Mouse (Mus musculus) megakaryocyte-erythroid progenitor cell, adult 5-6 weeks (primary cell): Measurements from ENCODE around the gene Mtmr3. TPM values are rescaled to one million over a fixed set of nuclear protein-coding genes. Genes with fewer than 3 reads are reported as not detected.

Experiments used
- ATAC-seq: replicated peaks from 2 replicates; pipeline ENCODE4 v1.8.0; 2016; ENCODE audit warnings: mild to moderate bottlenecking, inconsistent platforms; ENCODE audit not compliant: severe bottlenecking, poor library complexity, low FRiP score, low TSS enrichment
- total RNA-seq, 2 experiments: library from RNA; stranded (forward) in 1 of 2; stranded (reverse) in 1 of 2; fragments of 200-1000, 215-1000 nt in 1 of 2; fragments of >200 nt in 1 of 2; fragmentation: Nextera tagmentation in 1 of 2; gene quantifications; 2 replicates each; pipeline ENCODE4 v1.2.3; 2014 to 2017

The Mtmr3 gene
- 34.7 and 43.1 TPM in 2 replicates for total RNA-seq (2014; fragmentation: Nextera tagmentation)
- 29.1 and 41.1 TPM in 2 replicates for total RNA-seq (2017)

GRCm38 (mm10) chr11:4594608-4595500 lies at the start of gene Mtmr3:
TSS of gene Mtmr3 (minus strand) at chr11:4594863.
- ATAC-seq = peak; percentile 89

DNA sequence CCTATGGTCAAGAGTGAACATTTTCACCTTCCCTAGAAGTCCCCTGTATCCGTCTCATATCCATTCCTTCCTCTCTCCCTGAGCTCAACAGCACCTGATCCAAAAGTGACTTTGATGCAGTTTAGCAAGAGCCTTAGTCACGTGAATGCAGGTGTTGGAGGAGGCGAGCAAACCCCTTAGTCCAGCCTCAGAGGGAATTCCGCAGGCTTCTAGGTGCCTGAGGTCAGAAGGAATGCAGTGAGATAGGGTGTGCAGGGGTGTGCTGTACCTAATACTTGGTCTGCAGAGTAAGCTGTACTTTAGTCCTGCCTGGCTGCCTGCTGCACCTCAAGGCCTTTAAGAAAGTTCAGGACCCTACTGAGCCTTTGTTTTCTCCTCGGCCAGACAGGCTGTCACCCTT lies 49.1 kb upstream of the Mtmr3 start:
- no peak for ATAC-seq

- no peak for ATAC-seq
Measured at GRCm38 (mm10) chr11:4641185-4641584, 46.5 kb upstream of the Mtmr3 start.

DNA sequence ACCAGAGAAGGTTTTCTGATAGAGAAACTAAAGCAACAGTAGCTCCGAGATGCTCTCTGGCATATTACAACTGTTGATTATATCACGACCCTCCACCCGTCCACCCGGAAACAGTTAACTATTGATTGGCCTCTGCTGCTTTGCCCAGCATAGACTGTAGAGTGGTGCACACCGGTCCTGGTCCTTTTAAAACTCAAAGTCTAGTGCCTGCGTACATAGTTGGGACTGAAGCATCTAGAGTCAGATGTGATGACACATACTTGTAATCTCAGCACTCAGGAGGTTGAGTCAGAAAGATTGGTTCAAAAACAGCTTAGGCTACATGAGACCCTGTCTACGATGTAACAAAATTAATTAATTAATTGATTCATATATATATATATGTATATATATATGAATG lies 43.6 kb upstream of the Mtmr3 start:
- peak; percentile 15; the same call in 1 of the 2 replicates for ATAC-seq

DNA sequence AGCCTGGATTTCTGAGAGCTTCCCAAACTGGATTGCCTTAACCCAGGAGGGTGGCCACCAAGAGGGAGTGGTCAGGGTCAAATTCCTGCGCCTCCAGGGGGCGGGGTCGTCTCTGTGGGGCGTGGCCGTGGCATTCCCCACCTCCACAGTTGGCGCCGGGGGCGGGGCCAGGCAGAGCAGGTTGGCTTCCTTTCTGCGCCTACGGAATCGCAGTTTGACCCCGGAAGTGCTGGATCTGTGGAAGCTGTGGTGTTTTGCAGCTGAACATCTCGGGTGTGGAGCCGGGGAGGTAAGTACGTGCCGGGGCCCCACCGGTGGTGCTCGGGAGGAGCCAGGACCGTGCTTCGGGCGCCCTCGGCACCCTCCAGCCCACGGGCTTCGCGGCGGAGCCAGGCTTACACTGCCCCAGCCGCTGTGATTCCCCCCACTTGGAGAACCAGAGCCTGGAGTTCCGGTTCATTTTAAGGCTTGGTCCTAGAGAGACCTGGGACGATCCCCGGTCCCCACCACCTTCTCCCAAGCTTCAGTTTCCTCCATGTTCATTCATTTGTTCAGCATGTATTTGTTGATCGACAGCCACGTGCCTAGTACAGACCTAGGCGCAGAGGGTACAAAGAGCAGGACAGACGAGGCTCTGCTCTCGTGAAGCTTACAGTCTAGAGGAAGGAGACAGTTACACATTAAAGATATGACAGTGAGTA lies 43.0 kb upstream of the Mtmr3 start, which contains the start of gene Ascc2:
TSS of gene Ascc2 (plus strand) at position 214 of the 701 bp plus-strand sequence.
- ATAC-seq = peak; percentile 95

GRCm38 (mm10) chr11:4636782-4637342 lies 42.2 kb upstream of the Mtmr3 start:
- ATAC-seq = peak; percentile 25; the same call in 1 of the 2 replicates

GRCm38 (mm10) chr11:4634395-4634794 lies 39.7 kb upstream of the Mtmr3 start:
- ATAC-seq = no peak

GRCm38 (mm10) chr11:4633420-4633819 lies 38.8 kb upstream of the Mtmr3 start:
- ATAC-seq = no peak

GRCm38 (mm10) chr11:4629861-4630280 lies 35.2 kb upstream of the Mtmr3 start:
- no peak for ATAC-seq

- no peak for ATAC-seq
Measured at GRCm38 (mm10) chr11:4627636-4628035, 33.0 kb upstream of the Mtmr3 start.

DNA sequence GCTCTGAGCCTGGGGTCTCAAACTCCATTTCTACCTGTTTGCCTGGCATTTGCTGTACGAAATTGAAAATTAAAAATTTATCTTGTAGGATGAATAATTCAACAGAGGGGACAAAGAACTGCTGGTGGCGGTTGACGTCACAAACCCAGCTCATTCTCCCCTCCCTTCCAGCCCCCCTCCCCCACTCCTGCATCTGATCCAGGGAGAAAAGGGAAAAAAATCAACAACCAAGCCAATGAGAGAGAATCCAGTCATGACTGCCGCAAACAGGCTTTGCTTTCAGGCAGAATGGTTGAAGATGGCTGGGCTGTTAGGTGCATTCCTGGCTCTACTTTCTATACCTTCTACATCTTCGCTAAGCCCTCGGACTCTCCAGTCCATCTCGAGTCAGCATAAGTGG lies 31.3 kb upstream of the Mtmr3 start:
- ATAC-seq = no peak

DNA sequence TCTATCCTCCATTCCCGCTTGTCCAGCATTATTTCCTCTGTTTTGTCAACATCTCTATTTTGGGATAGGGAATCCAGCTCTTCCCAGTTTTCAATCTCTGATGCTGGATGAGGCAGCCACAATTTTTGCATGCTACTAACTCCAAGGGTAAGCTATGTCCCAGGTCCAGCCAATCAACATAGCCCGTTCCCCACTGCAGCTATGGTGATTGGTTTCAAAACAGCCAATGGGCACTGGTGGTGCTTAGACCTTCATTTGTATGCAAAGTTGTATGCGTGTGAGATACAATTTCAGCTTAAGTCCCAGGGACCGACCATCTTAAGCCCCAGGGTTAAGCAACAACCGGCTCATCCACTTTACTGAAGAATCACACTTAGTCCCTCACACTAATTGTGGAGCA lies 28.3 kb upstream of the Mtmr3 start:
- no peak for ATAC-seq

GRCm38 (mm10) chr11:4622442-4622986 lies 27.9 kb upstream of the Mtmr3 start:
- ATAC-seq = no peak

DNA sequence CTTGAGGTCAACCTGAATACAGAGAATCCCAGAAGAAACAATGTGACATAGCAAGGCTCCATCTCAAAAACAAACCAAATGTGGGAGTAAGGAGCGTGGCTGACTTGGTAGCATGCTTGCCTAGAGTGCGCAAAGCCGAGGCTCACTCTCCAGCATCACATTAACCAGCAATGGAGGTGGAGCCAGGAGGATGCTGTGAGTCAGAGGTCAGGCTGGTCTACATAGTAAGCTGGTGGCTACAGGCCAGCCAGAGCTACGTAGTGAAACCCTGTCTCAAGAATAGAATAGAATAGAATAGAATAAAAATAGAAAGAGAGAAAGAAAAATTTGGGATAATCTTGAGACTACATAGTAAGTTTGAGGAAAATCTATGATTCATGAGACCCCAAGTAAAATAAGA lies 27.2 kb upstream of the Mtmr3 start:
- ATAC-seq = no peak

DNA sequence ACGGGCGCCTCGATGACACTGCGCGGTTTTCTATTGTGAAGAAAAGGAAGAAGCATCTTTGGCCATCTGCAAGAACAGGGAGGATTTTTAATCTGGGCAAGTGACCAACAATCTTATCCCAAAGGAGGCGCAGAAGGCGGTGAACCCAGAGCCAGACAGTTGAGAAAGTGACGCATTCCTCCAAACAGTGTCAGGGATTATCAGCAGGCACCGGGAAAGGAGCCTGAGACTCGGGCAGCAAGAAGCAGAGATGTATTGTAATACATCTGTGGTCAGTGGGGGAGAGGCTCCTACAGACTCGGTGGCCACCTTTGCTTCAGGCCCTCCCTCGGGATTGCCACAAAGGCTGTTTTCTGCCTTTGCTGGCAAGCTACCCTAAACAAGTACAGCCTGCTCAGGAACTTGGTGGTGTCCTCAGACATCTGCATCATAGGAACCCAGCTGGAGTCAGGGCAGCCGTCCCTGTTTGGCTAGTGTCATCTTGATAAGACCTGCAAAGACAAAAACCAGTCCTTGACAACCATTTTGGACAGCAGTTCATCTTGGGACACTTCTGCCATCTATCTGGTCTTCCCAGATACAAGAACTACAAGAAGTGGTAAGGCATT lies 25.9 kb upstream of the Mtmr3 start:
- ATAC-seq = peak; percentile 37; the same call in 1 of the 2 replicates

- no peak for ATAC-seq
Measured at GRCm38 (mm10) chr11:4620017-4620485, 25.4 kb upstream of the Mtmr3 start, which contains the start of gene Gm11032. TSS of gene Gm11032 (plus strand) at chr11:4620067.

DNA sequence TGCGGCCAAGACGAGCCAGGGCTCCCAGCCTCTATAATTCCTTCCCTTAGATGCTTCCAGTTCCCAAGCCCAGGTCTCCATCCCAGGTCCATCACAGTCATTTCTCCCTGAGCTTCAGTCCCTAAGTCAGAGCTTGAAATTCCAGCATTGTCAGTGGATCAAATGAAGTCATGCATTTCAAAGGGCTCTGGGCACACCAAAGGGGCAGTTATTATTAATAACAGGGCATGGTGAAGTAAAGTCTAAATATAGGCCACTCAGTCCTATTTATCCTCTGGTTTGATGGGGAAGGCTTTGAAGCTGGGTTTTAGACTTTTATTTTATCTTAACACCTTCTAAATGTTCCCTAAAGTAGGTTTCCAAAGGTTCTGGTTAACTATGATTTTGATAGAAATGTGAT lies 17.2 kb upstream of the Mtmr3 start:
- ATAC-seq = no peak

GRCm38 (mm10) chr11:4606541-4606940 lies 11.9 kb upstream of the Mtmr3 start:
- ATAC-seq = no peak

DNA sequence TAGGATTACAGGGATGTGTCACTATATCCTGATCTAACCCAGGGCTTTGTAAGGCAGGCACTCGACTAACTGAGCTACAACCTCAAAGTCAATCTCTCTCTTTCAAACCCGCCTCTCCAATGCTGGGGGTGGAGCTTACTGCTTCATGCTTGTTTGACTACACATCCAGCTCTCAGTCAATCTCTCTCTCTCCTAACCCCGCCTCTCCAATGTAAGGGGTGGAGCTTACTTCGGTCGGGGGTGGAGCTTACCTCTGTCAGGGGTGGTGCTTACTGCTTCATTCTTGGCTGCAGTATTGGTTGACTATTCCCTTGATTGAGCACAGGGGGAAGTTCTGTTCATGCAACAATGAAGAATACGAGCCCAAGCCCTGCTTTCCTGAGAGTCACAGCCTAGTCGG lies 10.8 kb upstream of the Mtmr3 start:
- peak; percentile 95 for ATAC-seq
